Mouse (Mus musculus) kidney, adult 8-10 months (tissue): Measurements from ENCODE around the gene 4930558K02Rik.
A peak's percentile ranks its signal among the peaks of the same experiment; 100 is the strongest.

Source experiments
- DNase-seq, 2 experiments: peaks; one replicate each; pipeline ENCODE4 v3.0.0; 2022

The 4930558K02Rik gene

GRCm38 (mm10) chr1:161992389-161992788, 13.0 kb upstream of the 4930558K02Rik start:
- DNase-seq, result no peak

- no peak for DNase-seq
These were observed 12.4 kb upstream of the 4930558K02Rik start for GRCm38 (mm10) chr1:161991846-161992245.

DNA sequence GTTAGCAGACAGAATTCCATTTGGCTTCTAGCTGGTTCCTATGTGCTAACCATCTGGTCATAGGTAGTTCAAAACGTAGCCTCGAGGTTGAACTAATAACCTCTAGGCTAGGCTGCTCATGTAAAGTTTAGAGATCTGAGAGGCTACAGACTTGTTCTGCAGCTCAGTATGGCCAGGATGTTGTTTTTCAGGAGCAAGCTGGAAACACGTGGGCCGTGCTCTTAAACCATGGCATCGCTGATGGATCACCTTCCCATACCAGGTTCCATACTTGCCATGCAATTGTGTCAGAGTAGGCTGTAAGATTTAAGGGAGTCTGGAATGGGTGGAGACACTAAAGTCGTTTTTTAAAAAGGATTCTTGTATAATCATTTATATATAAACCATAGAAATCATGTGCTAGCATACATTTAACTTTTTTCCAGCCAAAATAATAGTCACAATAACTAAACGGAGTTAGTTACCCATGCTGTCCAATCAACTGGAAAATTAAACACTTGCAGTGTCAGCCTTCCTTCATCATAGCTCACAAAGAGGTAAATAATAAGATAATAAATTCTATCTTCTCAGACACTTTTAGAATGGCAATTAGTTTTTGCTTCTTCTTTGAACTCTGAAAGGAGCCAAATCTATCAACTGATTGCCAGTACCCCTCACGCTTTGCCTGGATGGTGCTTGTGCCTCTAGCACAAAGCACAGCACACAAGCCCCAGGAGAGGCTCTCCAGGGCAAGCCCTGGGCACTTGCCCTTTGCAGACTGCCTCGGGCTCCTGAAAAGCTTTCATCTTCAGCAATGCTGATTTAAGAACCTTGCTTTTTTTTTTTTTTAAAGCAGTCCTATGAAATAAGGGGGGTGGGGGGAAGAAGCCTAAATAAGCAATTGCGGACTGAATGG, 11.5 kb upstream of the 4930558K02Rik start:
- no peak for DNase-seq

DNA sequence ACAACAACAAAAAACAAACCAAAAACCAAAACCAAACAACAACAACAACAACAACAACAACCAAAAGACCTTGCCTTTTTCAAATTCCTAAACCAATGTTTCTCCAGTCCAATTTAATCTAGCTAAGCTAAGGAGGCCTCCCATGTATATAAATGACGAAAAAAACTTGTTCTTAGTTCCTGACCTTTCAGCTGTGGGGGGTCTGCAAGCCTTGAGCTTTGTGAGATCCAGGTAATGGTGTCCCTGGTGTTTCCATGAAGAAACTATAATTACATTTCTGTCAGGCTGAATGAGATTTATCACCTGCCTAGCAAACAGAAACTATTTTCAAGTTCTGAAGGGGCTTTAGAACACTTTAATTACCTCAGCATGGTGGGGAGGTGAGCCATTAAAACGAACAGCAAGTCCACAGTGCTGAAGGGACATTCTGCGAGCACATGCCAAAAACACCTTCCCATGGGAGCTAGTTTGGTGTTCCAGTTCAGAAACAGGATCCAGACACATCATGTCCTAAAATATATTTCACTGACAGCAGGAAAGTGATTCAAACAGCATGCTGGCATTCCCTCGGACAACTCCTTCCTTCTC, 4.6 kb upstream of the 4930558K02Rik start:
- no peak for DNase-seq

GRCm38 (mm10) chr1:161983451-161983850, 4.0 kb upstream of the 4930558K02Rik start:
- no peak for DNase-seq

- DNase-seq, result peak in 1 of 2 experiments; percentile 17
These were observed 1.3 kb upstream of the 4930558K02Rik start for GRCm38 (mm10) chr1:161980626-161981298.

DNA sequence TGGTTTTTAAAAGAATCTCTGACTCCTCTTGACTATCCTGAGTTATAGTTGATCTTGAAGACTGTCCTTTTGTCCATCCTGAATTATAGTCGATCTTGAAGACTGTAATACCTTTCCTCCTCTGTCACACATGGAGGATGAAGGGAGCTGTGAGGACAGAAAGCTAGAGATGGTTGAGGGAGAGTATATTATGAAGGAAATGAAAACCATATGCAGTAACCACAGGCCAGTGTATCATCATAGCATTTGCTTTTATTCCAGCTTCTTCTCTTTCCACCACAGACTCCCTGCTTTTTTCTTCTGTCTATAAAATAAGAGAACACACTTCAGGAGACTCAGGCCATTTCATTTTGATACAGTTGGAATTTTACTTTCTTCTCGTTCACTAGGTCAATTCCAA, 610 bp upstream of the 4930558K02Rik start:
- no peak for DNase-seq

DNA sequence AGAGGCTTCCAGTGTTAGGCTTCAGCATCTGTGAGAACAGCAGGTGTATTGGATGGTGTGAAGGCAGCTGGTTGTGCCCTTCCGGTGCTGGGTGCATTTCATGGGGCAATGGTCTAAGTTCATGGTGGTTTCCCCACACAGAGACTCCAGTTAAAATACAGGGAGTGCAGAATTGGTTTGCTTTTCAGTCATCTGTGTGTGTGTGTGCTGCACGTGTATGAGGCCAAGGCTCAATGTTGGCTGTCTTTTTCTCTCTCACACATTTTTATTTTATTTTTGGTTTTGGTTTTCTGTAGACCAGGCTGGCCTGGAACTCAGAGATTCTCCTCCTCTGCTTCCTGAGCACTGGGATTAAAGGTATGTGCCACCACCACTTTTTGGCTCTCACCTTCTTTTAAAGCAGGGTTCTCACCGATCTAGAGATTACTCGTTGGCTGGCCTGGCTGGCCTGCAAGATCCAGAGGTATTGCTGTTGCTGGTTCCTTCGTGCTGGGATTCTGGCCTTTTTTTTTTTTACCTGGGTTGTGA, 1.2 kb downstream of the 4930558K02Rik start:
- DNase-seq, result no peak

GRCm38 (mm10) chr1:161977331-161977730, 2.1 kb downstream of the 4930558K02Rik start:
- no peak for DNase-seq

GRCm38 (mm10) chr1:161976255-161977182, 2.9 kb downstream of the 4930558K02Rik start:
- peak; percentile 79 to 81 for DNase-seq

- no peak for DNase-seq
These were observed 7.2 kb downstream of the 4930558K02Rik start for GRCm38 (mm10) chr1:161972233-161972632.

- DNase-seq, result no peak
These were observed 8.6 kb downstream of the 4930558K02Rik start for GRCm38 (mm10) chr1:161970874-161971273.

GRCm38 (mm10) chr1:161968589-161969407, 10.6 kb downstream of the 4930558K02Rik start, which contains the start of gene Pigc:
Pigc (plus strand) TSS chr1:161969186.
- DNase-seq, result peak; percentile 95

DNA sequence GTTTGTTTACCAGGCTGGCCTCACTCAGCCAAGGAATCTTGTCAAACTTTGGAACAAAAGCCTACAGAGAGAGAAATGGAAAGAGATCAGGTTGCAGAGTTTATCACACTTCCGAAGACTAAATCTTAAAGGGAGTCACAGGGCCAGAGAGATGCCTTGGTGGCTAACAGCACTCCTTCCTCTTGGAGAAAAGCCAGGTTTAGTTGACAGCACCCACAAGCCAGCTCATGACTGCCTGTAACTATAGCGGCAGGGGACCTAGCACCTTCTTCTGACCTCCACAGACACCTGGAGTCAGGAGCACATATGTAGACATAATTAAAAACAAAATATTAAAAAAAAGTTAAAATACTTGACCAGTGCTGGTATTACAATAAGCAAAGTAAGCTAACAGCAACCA, 11.5 kb downstream of the 4930558K02Rik start:
- no peak for DNase-seq

DNA sequence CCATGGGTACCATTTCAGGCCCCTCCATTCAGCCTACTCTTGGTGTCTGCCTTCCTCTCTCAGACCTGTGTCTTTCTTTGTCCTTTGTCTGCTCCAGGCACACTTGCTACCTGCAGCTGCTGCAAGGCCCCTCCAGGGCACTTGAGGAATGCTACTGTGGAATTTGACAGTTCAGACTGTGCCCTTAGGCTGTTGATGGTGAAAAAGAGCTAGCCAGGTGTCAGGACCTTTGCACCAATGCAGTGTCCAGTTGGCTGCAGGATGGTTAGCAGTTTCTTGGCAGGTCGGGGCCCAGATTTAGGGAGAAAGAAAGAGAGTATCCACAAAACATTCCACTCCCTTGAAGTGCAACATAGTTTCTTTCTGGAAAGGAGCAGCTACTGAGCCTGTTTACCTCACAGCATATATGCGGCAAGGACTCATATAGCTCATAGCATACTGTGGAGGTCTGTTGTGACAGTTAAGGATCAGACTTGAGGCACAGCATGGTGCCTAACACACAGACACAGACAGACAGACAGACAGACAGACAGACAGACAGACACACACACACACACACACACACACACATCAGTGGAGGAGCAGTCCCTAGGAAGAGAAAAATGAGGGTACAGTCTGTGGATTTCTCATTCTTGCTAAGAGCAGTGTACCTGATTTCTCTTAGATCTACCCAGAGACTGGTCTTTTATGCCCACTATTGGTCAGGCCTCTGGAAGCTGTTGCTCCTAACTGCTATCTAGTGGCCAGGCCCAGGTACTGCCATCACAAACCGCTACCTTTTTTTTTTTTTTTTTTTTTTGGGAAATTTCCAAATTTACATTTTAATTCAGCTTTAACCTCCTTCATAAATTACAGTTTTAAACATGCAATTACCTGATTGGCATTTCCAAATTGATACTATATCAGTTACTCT, 16.7 kb downstream of the 4930558K02Rik start:
- DNase-seq, result no peak

DNA sequence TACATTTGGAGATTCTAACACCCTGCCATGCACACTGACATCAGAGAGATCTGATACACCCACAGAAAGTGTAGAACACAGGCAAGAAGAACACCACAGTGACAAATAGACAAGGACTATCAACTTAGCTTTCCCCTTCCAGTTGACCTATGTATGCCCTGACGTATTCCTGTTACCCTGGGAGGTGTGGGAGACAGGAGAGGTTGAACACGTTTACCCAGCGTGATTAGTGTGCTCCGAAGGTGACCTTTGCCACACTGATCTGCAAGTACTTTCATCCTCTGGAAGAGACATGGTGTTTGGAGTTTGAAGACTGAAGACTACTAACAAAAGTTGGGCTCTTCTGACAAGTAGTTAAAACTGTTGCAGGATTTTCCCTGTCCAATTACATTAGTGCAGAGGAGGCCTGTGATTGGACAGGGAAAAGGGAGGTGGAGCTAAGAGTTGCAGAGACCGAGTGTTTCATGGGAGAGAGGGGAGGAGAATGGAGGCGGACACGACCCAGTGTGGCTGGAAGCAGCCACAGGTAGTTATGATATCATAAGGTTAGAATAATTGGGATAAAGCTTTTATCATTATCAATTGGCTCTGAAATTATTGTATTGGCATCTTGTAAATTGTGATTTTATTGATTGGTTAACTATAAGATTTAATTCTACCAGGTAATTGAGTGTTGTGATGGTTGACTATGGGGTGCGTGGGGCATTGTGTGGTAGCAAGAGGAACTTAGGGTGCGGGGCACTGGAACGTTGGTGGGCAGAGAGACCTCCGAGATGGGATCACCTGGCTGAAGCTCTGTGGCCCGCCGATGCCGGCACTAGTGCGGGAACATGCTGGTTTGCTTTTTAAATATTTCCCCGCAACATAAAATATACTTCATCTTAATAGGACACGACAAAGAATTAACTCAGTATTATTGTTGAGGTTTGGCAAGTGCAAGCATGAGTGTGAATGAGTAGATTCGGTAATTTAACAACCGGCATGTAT, 21.2 kb downstream of the 4930558K02Rik start:
- no peak for DNase-seq

- no peak for DNase-seq
These were observed 23.6 kb downstream of the 4930558K02Rik start for GRCm38 (mm10) chr1:161955846-161956245.

DNA sequence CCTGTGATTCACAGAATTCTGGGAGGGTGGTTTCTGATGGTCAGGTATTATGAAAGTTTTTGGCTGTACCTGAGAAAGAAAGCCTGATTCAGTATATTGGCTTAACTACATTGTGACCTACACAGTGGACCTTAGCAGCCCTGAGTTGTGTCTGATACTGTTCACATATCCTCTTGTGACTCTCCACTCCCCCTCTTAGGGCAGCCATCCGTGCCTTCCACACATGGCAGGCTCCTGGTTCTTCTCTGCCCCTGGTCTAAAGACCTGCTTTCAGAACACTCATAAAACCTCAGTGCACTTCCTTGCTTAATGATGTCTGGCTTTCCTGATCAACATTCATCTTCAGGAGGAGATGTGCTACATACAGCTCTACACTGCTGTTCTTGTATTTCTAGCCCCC, 26.8 kb downstream of the 4930558K02Rik start:
- DNase-seq, result no peak
